Mouse (Mus musculus) midbrain, embryonic 12.5 days (tissue): ENCODE results near the gene Rtp1. TPM values are rescaled to one million over a fixed set of nuclear protein-coding genes. Genes with fewer than 3 reads are reported as not detected.

Source experiments
- polyA plus RNA-seq: library from polyadenylated mRNA; unstranded; fragments of >200 nt; fragmentation: Nextera tagmentation; extraction: Ambion mirVana; gene quantifications from 2 replicates; pipeline ENCODE4 v1.2.1, GENCODE M21; 2016

Rtp1 gene
- polyA plus RNA-seq, 1 experiment from 2014 or later: not detected

Other genes with a start within 250 kb of the Rtp1 start
- 39.9 and 46.6 TPM in 2 replicates for gene St6gal1, start 204.4 kb upstream of the Rtp1 start, polyA plus RNA-seq
- 2.9 and 3.0 TPM in 2 replicates for gene Rtp4, start 91.2 kb downstream of the Rtp1 start, polyA plus RNA-seq
- gene Masp1, start 91.7 kb downstream of the Rtp1 start, polyA plus RNA-seq: 32.0 and 32.8 TPM in 2 replicates